Mouse (Mus musculus) gastrocnemius, postnatal 36 days (tissue): ENCODE data around the gene Folr2. TPM values are rescaled to one million over a fixed set of nuclear protein-coding genes. Genes with fewer than 3 reads are reported as not detected.

Source experiments
- DNase-seq, 2 experiments: peaks; one replicate each; pipeline ENCODE4 v3.0.0; 2022
- intact Hi-C: fragments of 180-260 bp; cut with DNase I; formaldehyde crosslinking; loops from one replicate; pipeline ENCODE4 v1.15.1; 2025
- microRNA-seq, 2 experiments: library from miRNA; unstranded; fragments of <30 nt; microRNA quantifications; one replicate each; pipeline ENCODE4 v1.2.0; 2021
- total RNA-seq, 2 experiments: library from RNA; stranded (reverse); gene quantifications; 2 replicates each; pipeline ENCODE4 v1.2.3; 2021

Gene Folr2
- total RNA-seq, 2 experiments from 2014 or later = 1.3 to 2.0 TPM

GRCm38 (mm10) chr7:101833352-101833751 lies 23.6 kb downstream of the Folr2 start:
- intact Hi-C loops = no loop called here
- DNase-seq = no peak

GRCm38 (mm10) chr7:101832372-101832771 lies 24.6 kb downstream of the Folr2 start:
- no peak for DNase-seq
- intact Hi-C loops = no loop called here

GRCm38 (mm10) chr7:101831437-101831836 lies 25.6 kb downstream of the Folr2 start:
- intact Hi-C loops = loop anchor here (1.0 kb wide), 1 partner anchor 16 kb away; no protein-coding TSS in a partner anchor
- no peak for DNase-seq

GRCm38 (mm10) chr7:101830373-101830772 lies 26.6 kb downstream of the Folr2 start:
- intact Hi-C loops = no loop called here
- DNase-seq = no peak

- intact Hi-C loops = loop anchor here (5.0 kb wide), 1 partner anchor 147 kb away; no protein-coding TSS in a partner anchor
- DNase-seq = no peak
Measured at GRCm38 (mm10) chr7:101823758-101824630, 33.0 kb downstream of the Folr2 start.

GRCm38 (mm10) chr7:101822836-101823757 lies 33.9 kb downstream of the Folr2 start:
- intact Hi-C loops = loop anchor here (5.0 kb wide), 1 partner anchor 146 kb away; no protein-coding TSS in a partner anchor
- DNase-seq = no peak

- intact Hi-C loops = loop anchor here (2.0 to 5.0 kb wide), 2 partner anchors 41 to 145 kb away; no protein-coding TSS in a partner anchor
- peak in 1 of 2 experiments; percentile 44 for DNase-seq
Measured at GRCm38 (mm10) chr7:101821571-101822501, 35.2 kb downstream of the Folr2 start.

- intact Hi-C loops = loop anchor here (2.0 to 5.0 kb wide), 2 partner anchors 40 to 143 kb away; no protein-coding TSS in a partner anchor
- peak in 1 of 2 experiments; percentile 16 for DNase-seq
Measured at GRCm38 (mm10) chr7:101820295-101821030, 36.5 kb downstream of the Folr2 start.

GRCm38 (mm10) chr7:101817861-101818401 lies 39.1 kb downstream of the Folr2 start, which contains the start of gene Phox2a:
Gene Phox2a (plus strand): TSS chr7:101818313.
- intact Hi-C loops = no loop called here

More at GRCm38 (mm10) chr7:101817861-101818401, 39.1 kb downstream of the Folr2 start, which contains the start of gene Phox2a:
- no peak for DNase-seq

Small RNA genes lying within 50 kb of the gene (microRNA-seq; reads per million reads assigned to microRNA genes)
- gene Gm22655 = 0 reads per million in 2 experiments

Other genes with a start within 250 kb of the Folr2 start
- gene Clpb, start 193.6 kb downstream of the Folr2 start, total RNA-seq = 10 to 100 TPM; 48.6 to 50.9 TPM
- not detected for gene Phox2a, start 38.9 kb downstream of the Folr2 start, total RNA-seq
- gene Inppl1, start 19.0 kb downstream of the Folr2 start, total RNA-seq = 10 to 100 TPM; 79.2 to 96.2 TPM
- 10 to 100 TPM; 16.6 to 22.3 TPM for gene Anapc15, start 6.5 kb upstream of the Folr2 start, total RNA-seq
- gene Folr1, start 13.6 kb upstream of the Folr2 start, total RNA-seq = 1 to 10 TPM in 1 of 2 experiments, under 1 TPM in 1; 0.91 to 1.2 TPM
- gene Lamtor1, start 48.7 kb upstream of the Folr2 start, total RNA-seq = 10 to 100 TPM; 93.2 to 99.8 TPM
- not detected for gene Tomt, start 49.2 kb upstream of the Folr2 start, total RNA-seq
- 1 to 10 TPM; 2.9 to 3.2 TPM for gene Lrrc51, start 76.7 kb upstream of the Folr2 start, total RNA-seq
- 10 to 100 TPM; 43.4 to 48.3 TPM for gene Numa1, start 76.9 kb upstream of the Folr2 start, total RNA-seq
- gene Il18bp, start 161.5 kb upstream of the Folr2 start, total RNA-seq = 1 to 10 TPM; 1.3 to 2.4 TPM
- gene Rnf121, start 208.3 kb upstream of the Folr2 start, total RNA-seq = 10 to 100 TPM; 22.0 to 22.5 TPM
- gene Xndc1, start 208.3 kb upstream of the Folr2 start, total RNA-seq = 1 to 10 TPM; 3.2 to 4.5 TPM
- gene Xntrpc, start 208.5 kb upstream of the Folr2 start, total RNA-seq = under 1 TPM; 0.54 to 0.66 TPM
- gene Trpc2, start 225.9 kb upstream of the Folr2 start, total RNA-seq = under 1 TPM; 0.42 to 0.54 TPM
- 100 to 1,000 TPM; 439 to 486 TPM for gene Art1, start 244.5 kb upstream of the Folr2 start, total RNA-seq